Mouse (Mus musculus) embryonic fibroblast, embryonic 13.5 days (primary cell): ENCODE results near the gene Tln2. TPM values are rescaled to one million over a fixed set of nuclear protein-coding genes. Genes with fewer than 3 reads are reported as not detected.

ENCODE experiments used
- H3K27ac ChIP-seq: 2 replicates; pipeline ENCODE4 v1.5.1; 2012; ENCODE audit warnings: low read length, control low read depth, inconsistent platforms; ENCODE audit not compliant: insufficient read depth
- H3K4me1 ChIP-seq: 2 replicates; pipeline ENCODE4 v1.6.1; 2011; ENCODE audit warnings: low read length; ENCODE audit not compliant: control insufficient read depth, insufficient read depth
- H3K4me3 ChIP-seq: 2 replicates; pipeline ENCODE4 v1.5.1; 2011; ENCODE audit warnings: mild to moderate bottlenecking, control low read depth, low read length; ENCODE audit not compliant: insufficient read depth
- CTCF ChIP-seq: IDR thresholded peaks from 2 replicates; pipeline ENCODE4 v1.5.1; 2011; ENCODE audit warnings: mild to moderate bottlenecking, control low read depth, low read length, moderate library complexity, borderline replicate concordance; ENCODE audit not compliant: insufficient read depth
- POLR2A ChIP-seq: IDR thresholded peaks from 2 replicates; pipeline ENCODE4 v1.6.1; 2011; ENCODE audit warnings: low read depth, mild to moderate bottlenecking, control low read depth, low read length, moderate library complexity
- polyA plus RNA-seq: library from polyadenylated mRNA; stranded (reverse); fragments of >200 nt; gene quantifications from 2 replicates; pipeline ENCODE4 v1.2.4, GENCODE M21; 2011; ENCODE audit warnings: low read depth; ENCODE audit not compliant: missing spikeins, insufficient read length

Gene Tln2
- polyA plus RNA-seq, 1 experiment: 33.4 TPM

- TF ChIP-seq POLR2A: no peak
- TF ChIP-seq CTCF: no peak
- Histone ChIP-seq H3K27ac (peak overlapping the region; percentile 21; the same call in 1 of the 2 replicates), H3K4me3 (no peak overlapping the region), H3K4me1 (peaks cover 10% of the 10 kb centered on the region)
Measured at GRCm38 (mm10) chr9:67549811-67550501, 9.5 kb downstream of the Tln2 start.

GRCm38 (mm10) chr9:67549332-67549731, 10.2 kb downstream of the Tln2 start:
- H3K4me3 ChIP-seq: no peak overlapping the region
- TF ChIP-seq POLR2A (no peak), CTCF (no peak)
- H3K4me1 ChIP-seq: peaks cover 10% of the 10 kb centered on the region
- peak overlapping the region; percentile 21; the same call in 1 of the 2 replicates for H3K27ac ChIP-seq

- Histone ChIP-seq H3K4me1 (peaks cover 10% of the 10 kb centered on the region), H3K27ac (no peak overlapping the region), H3K4me3 (no peak overlapping the region)
- TF ChIP-seq CTCF (no peak), POLR2A (no peak)
Measured at GRCm38 (mm10) chr9:67546650-67547049, 12.9 kb downstream of the Tln2 start.

- no peak for TF ChIP-seq CTCF
- Histone ChIP-seq H3K27ac (no peak overlapping the region), H3K4me1 (peaks cover 10% of the 10 kb centered on the region), H3K4me3 (no peak overlapping the region)
Measured at GRCm38 (mm10) chr9:67545794-67546193, 13.7 kb downstream of the Tln2 start.

GRCm38 (mm10) chr9:67544783-67545182, 14.7 kb downstream of the Tln2 start:
- H3K4me1 ChIP-seq: peaks cover 8% of the 10 kb centered on the region
- no peak for TF ChIP-seq CTCF
- TF ChIP-seq POLR2A: no peak
- no peak overlapping the region for H3K4me3 ChIP-seq
- H3K27ac ChIP-seq: no peak overlapping the region

- TF ChIP-seq POLR2A: no peak
- TF ChIP-seq CTCF: no peak
- H3K27ac ChIP-seq: no peak overlapping the region
- H3K4me3 ChIP-seq: no peak overlapping the region
- 0 out of 2 replicates have a peak, but pooled peaks cover 4% of the 10 kb centered on the region for H3K4me1 ChIP-seq
Measured at GRCm38 (mm10) chr9:67541948-67542347, 17.6 kb downstream of the Tln2 start.

- Histone ChIP-seq H3K27ac (no peak overlapping the region), H3K4me1 (0 out of 2 replicates have a peak, but pooled peaks cover 4% of the 10 kb centered on the region), H3K4me3 (no peak overlapping the region)
- TF ChIP-seq POLR2A (no peak), CTCF (no peak)
Measured at GRCm38 (mm10) chr9:67539776-67540706, 19.5 kb downstream of the Tln2 start.

GRCm38 (mm10) chr9:67534420-67534819, 25.1 kb downstream of the Tln2 start:
- Histone ChIP-seq H3K4me1 (no peaks in the 10 kb centered on the region; the same call in 1 of the 2 replicates), H3K4me3 (no peak overlapping the region), H3K27ac (no peak overlapping the region)
- TF ChIP-seq POLR2A (no peak), CTCF (no peak)

- TF ChIP-seq CTCF: no peak
- TF ChIP-seq POLR2A: no peak
- Histone ChIP-seq H3K4me1 (no peaks in the 10 kb centered on the region; the same call in 1 of the 2 replicates), H3K27ac (no peak overlapping the region), H3K4me3 (no peak overlapping the region)
Measured at GRCm38 (mm10) chr9:67533260-67533659, 26.2 kb downstream of the Tln2 start.
